In genomic region chr14:29341581-29341980, GRCm38 (mm10) we compare ENCODE assay signal across 26 mouse cellular contexts.
A peak's percentile ranks its signal among the peaks of the same experiment; 100 is the strongest.
DNase-seq lines count a peak whose midpoint lies in the region; ATAC-seq lines count a peak whose summit lies in the region.
"Had no signal": no experiment of that assay in that cellular context is flagged by ENCODE, and none has a peak within 500 bp of the region (broad histone marks: within the 10 kb centered on the region; RNA-seq: fewer than 3 reads in every experiment).

No protein-coding gene starts in this region.

- no peaks in the 10 kb centered on the region for H3K9me3 ChIP-seq in forebrain, embryonic 12.5 days
- H3K9me3 ChIP-seq in forebrain, embryonic 10.5 days = no peaks in the 10 kb centered on the region
- no peaks in the 10 kb centered on the region for H3K9me3 ChIP-seq in hindbrain, embryonic 14.5 days (ENCODE audit: control insufficient read depth, low read length)
- no peaks in the 10 kb centered on the region for H3K9me3 ChIP-seq in hindbrain, embryonic 11.5 days (ENCODE audit: control insufficient read depth, low read length)
- H3K9me3 ChIP-seq in hindbrain, embryonic 15.5 days = no peaks in the 10 kb centered on the region
- no peaks in the 10 kb centered on the region for H3K9me3 ChIP-seq in midbrain, embryonic 15.5 days
- H3K9me3 ChIP-seq: heart, embryonic 10.5 days; heart, embryonic 15.5 days; kidney, embryonic 15.5 days; neural tube, embryonic 12.5 days; stomach, embryonic 15.5 days had no signal

- no peak overlapping the region for H3K4me2 ChIP-seq in forebrain, embryonic 12.5 days
- H3K4me2 ChIP-seq in hindbrain, embryonic 14.5 days (replicated peaks) = no peak overlapping the region
- no peak overlapping the region for H3K4me2 ChIP-seq in hindbrain, embryonic 11.5 days (replicated peaks; ENCODE audit: low read depth, low read length)
- no peak overlapping the region for H3K4me2 ChIP-seq in hindbrain, embryonic 15.5 days
- H3K4me2 ChIP-seq in midbrain, embryonic 15.5 days = no peak overlapping the region
- H3K4me2 ChIP-seq: heart, embryonic 15.5 days; kidney, embryonic 15.5 days; neural tube, embryonic 12.5 days; stomach, embryonic 15.5 days had no signal

- H3K27ac ChIP-seq in forebrain, embryonic 12.5 days = peak overlapping the region; percentile 63; the same call in 1 of the 2 replicates
- H3K27ac ChIP-seq in forebrain, embryonic 10.5 days = no peak overlapping the region
- H3K27ac ChIP-seq in hindbrain, embryonic 14.5 days = peak overlapping the region; percentile 56
- H3K27ac ChIP-seq in hindbrain, embryonic 11.5 days (ENCODE audit: low read depth, low read length) = no peak overlapping the region
- 0 out of 2 replicates have a peak overlapping the region, but pooled peaks have one; percentile 25 for H3K27ac ChIP-seq in hindbrain, embryonic 15.5 days (replicated peaks)
- H3K27ac ChIP-seq in midbrain, embryonic 15.5 days = peak overlapping the region; percentile 28
- H3K27ac ChIP-seq: heart, embryonic 10.5 days; heart, embryonic 15.5 days; kidney, embryonic 15.5 days; liver, embryonic 14.5 days; macrophage; neural tube, embryonic 12.5 days; stomach, embryonic 15.5 days had no signal

- no peaks in the 10 kb centered on the region for H3K27me3 ChIP-seq in forebrain, embryonic 12.5 days
- no peaks in the 10 kb centered on the region for H3K27me3 ChIP-seq in forebrain, embryonic 10.5 days (ENCODE audit: poor library complexity, severe bottlenecking)
- H3K27me3 ChIP-seq in hindbrain, embryonic 14.5 days (ENCODE audit: control insufficient read depth, insufficient read depth, low read length) = no peaks in the 10 kb centered on the region
- H3K27me3 ChIP-seq in hindbrain, embryonic 11.5 days (ENCODE audit: control insufficient read depth, insufficient read depth, low read length) = no peaks in the 10 kb centered on the region
- H3K27me3 ChIP-seq in hindbrain, embryonic 15.5 days = no peaks in the 10 kb centered on the region
- no peaks in the 10 kb centered on the region for H3K27me3 ChIP-seq in midbrain, embryonic 15.5 days (replicated peaks)
- H3K27me3 ChIP-seq: heart, embryonic 15.5 days; kidney, embryonic 15.5 days; neural tube, embryonic 12.5 days; stomach, embryonic 15.5 days had no signal

- H3K4me1 ChIP-seq in forebrain, embryonic 12.5 days = peaks cover 12% of the 10 kb centered on the region
- peaks cover 20% of the 10 kb centered on the region for H3K4me1 ChIP-seq in forebrain, embryonic 10.5 days
- H3K4me1 ChIP-seq in hindbrain, embryonic 14.5 days (replicated peaks; ENCODE audit: control insufficient read depth, insufficient read depth, low read length) = peaks cover 6% of the 10 kb centered on the region
- no peaks in the 10 kb centered on the region; the same call in 1 of the 2 replicates for H3K4me1 ChIP-seq in hindbrain, embryonic 11.5 days (replicated peaks; ENCODE audit: control insufficient read depth, insufficient read depth, low read length)
- 0 out of 2 replicates have a peak, but pooled peaks cover 10% of the 10 kb centered on the region for H3K4me1 ChIP-seq in hindbrain, embryonic 15.5 days (replicated peaks)
- peaks cover 14% of the 10 kb centered on the region; the same call in 1 of the 2 replicates for H3K4me1 ChIP-seq in midbrain, embryonic 15.5 days
- H3K4me1 ChIP-seq: heart, embryonic 10.5 days; heart, embryonic 15.5 days; kidney, embryonic 15.5 days; neural tube, embryonic 12.5 days; stomach, embryonic 15.5 days had no signal

- DNase-seq in forebrain, embryonic 10.5 days (ENCODE audit: extremely low spot score, low spot score) = no peak
- DNase-seq in hindbrain, embryonic 14.5 days (ENCODE audit: low spot score) = no peak
- DNase-seq in hindbrain, embryonic 11.5 days (ENCODE audit: low spot score) = no peak
- no peak for DNase-seq in spleen, postnatal 36 days (ENCODE audit: low spot score in 2 of 2)
- DNase-seq: adrenal gland, postnatal 14 days; cerebellum, adult 11-12 months; cerebellum, adult 9-11 months; forebrain, postnatal 0 days; gastrocnemius, postnatal 10 days; heart, postnatal 36 days; kidney, adult 11 months; kidney, postnatal 25 days; liver; lung, adult 2 months; lung, postnatal 10 days had no signal

- ATAC-seq in forebrain, embryonic 12.5 days (ENCODE audit: low FRiP score) = no peak
- ATAC-seq in hindbrain, embryonic 14.5 days (ENCODE audit: low FRiP score) = no peak
- no peak for ATAC-seq in hindbrain, embryonic 11.5 days (ENCODE audit: low FRiP score)
- ATAC-seq in hindbrain, embryonic 15.5 days (ENCODE audit: low FRiP score, low read depth) = no peak
- no peak for ATAC-seq in midbrain, embryonic 15.5 days (replicated peaks)
- ATAC-seq: forebrain, postnatal 0 days; inflammation-experienced regulatory T-cells, adult 6 months had no signal

- no peaks in the 10 kb centered on the region for H3K36me3 ChIP-seq in forebrain, embryonic 12.5 days (replicated peaks)
- no peaks in the 10 kb centered on the region for H3K36me3 ChIP-seq in forebrain, embryonic 10.5 days (replicated peaks)
- H3K36me3 ChIP-seq in hindbrain, embryonic 14.5 days (replicated peaks; ENCODE audit: control insufficient read depth, insufficient read depth) = no peaks in the 10 kb centered on the region
- no peaks in the 10 kb centered on the region for H3K36me3 ChIP-seq in hindbrain, embryonic 11.5 days (ENCODE audit: control insufficient read depth, insufficient read depth, low read length)
- H3K36me3 ChIP-seq in hindbrain, embryonic 15.5 days = no peaks in the 10 kb centered on the region
- no peaks in the 10 kb centered on the region for H3K36me3 ChIP-seq in midbrain, embryonic 15.5 days (replicated peaks)
- H3K36me3 ChIP-seq: heart, embryonic 10.5 days; heart, embryonic 15.5 days; kidney, embryonic 15.5 days; neural tube, embryonic 12.5 days; stomach, embryonic 15.5 days had no signal

- 92% methylated on average over 6 of the region's 6 CpGs for WGBS in forebrain, embryonic 12.5 days
- WGBS in forebrain, embryonic 10.5 days = 89% methylated on average over 6 of the region's 6 CpGs
- 84% methylated on average over 6 of the region's 6 CpGs for WGBS in hindbrain, embryonic 14.5 days
- WGBS in hindbrain, embryonic 11.5 days = 87% methylated on average over 6 of the region's 6 CpGs
- WGBS in hindbrain, embryonic 15.5 days = 87% methylated on average over 6 of the region's 6 CpGs
- 88% methylated on average over 6 of the region's 6 CpGs for WGBS in midbrain, embryonic 15.5 days

- no peak overlapping the region for H3K4me3 ChIP-seq in forebrain, embryonic 12.5 days (replicated peaks)
- no peak overlapping the region for H3K4me3 ChIP-seq in forebrain, embryonic 10.5 days
- H3K4me3 ChIP-seq in hindbrain, embryonic 14.5 days (replicated peaks; ENCODE audit: low read length) = no peak overlapping the region
- H3K4me3 ChIP-seq in hindbrain, embryonic 11.5 days (ENCODE audit: low read depth, low read length) = no peak overlapping the region
- no peak overlapping the region for H3K4me3 ChIP-seq in hindbrain, embryonic 15.5 days
- H3K4me3 ChIP-seq in midbrain, embryonic 15.5 days = no peak overlapping the region
- H3K4me3 ChIP-seq: heart, embryonic 10.5 days; heart, embryonic 15.5 days; kidney, embryonic 15.5 days; neural tube, embryonic 12.5 days; stomach, embryonic 15.5 days had no signal

- H3K9ac ChIP-seq in forebrain, embryonic 12.5 days = no peak overlapping the region
- H3K9ac ChIP-seq in hindbrain, embryonic 14.5 days = no peak overlapping the region
- H3K9ac ChIP-seq in hindbrain, embryonic 11.5 days (ENCODE audit: low read depth, low read length) = no peak overlapping the region
- H3K9ac ChIP-seq in hindbrain, embryonic 15.5 days = no peak overlapping the region
- H3K9ac ChIP-seq in midbrain, embryonic 15.5 days = no peak overlapping the region
- H3K9ac ChIP-seq: forebrain, postnatal 0 days; heart, embryonic 15.5 days; kidney, embryonic 15.5 days; liver, embryonic 14.5 days; neural tube, embryonic 12.5 days; stomach, embryonic 15.5 days had no signal

Comparison
In these comparisons a context has a peak if more than half of its experiments do, and no peak if none do; other contexts are left out.
1. H3K27ac ChIP-seq: peak in forebrain, embryonic 12.5 days (single experiment), hindbrain, embryonic 14.5 days (single experiment), hindbrain, embryonic 15.5 days (single experiment) and midbrain, embryonic 15.5 days (single experiment); none in forebrain, embryonic 10.5 days (single experiment) and hindbrain, embryonic 11.5 days (single experiment).